Mouse (Mus musculus) cerebellum, postnatal 4 days (tissue): ENCODE measurements at regions not wholly inside any gene's neighbourhood (a gene's known extent, or its start where the extent isn't known, plus 50 kb on each side); places are given as distances from the start of the nearest gene placed in this dataset.
"Not testable (repeated sequence)": the region's sequence is repeated elsewhere in the genome, so short reads cannot be mapped to it uniquely, and the experiment has no call there.

ENCODE experiments used
- DNase-seq, 2 experiments: peaks; one replicate each; pipeline ENCODE4 v3.0.0; 2022; ENCODE audit warnings: low spot score in 2 of 2, mixed read lengths in 1 of 2

DNA sequence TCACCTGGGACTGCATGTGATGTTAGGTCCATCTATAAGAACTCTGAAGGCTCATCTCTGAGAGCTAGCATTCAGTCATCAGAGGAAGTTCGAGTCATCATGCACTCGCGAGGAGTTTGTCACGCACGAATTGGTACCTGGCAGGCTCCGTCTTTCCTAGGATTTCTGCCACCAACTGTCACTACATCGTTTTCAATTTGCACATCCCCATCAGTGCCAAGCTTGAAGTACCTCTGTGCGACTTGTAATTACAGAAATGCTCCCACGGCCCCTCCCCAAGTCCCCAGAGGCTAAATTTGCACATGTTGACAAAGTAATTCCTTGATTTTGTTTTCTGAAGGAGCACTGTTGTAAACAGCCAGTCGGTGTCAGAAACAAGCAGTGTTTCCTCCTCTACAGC is 372.2 kb upstream of the Id2 start:
- DNase-seq: peak in 1 of 2 experiments; percentile 45

GRCm38 (mm10) chr12:25467789-25468188 is 370.8 kb upstream of the Id2 start:
- DNase-seq: peak in 1 of 2 experiments; percentile 16

GRCm38 (mm10) chr12:25462690-25463089 is 365.8 kb upstream of the Id2 start:
- DNase-seq: not testable (repeated sequence)

DNA sequence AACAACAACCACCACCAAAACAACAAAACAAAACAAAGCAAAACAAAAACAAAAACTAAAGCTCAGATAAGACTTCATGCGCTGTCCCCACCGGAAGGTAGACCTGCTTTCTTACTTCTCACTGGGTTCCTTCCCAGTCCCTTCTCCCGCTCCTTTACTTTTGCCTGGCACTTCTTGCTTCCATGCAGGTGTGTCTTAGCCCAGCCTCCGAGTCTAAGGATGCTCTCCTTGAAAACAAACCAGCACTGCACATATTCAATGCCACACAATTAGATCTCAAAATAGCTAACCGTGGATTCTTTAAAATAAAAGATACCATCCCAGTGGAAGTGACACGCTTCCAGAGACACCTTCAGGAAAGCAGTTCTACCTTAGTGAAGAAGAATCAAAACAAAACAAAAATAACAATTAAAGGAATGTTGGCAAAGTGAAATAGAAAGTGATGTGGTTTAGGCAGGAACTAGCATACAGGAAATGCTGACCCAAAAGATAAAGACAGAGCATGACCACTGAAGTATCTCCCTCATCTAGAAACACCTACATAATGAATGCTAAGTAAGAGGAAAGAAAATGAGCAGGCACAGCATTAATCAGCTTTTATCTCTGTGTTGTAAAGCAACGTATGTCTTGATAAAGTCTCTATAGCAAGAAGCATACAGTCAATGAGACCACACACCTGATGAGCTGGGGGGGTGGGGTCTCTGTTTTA is 358.5 kb upstream of the Id2 start:
- DNase-seq: no peak

DNA sequence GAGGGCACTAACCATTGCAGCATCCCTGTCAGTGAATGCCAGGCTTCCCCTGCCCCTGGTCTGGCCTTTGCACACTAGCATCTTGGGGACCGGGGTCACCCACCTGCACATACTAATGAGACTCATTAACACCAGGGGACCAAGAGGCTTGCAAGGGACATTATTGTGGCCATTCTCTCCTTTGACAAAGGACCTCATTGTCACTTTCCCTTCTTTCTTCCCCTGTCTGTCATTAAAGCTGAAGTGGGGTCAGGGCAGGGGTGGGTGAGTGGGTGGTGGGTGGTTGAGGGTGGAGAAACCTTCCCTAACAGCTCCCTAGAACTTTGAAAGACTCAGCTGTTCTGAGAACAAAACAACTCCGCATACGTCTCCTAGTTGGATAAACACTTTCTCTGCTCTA is 356.4 kb upstream of the Id2 start:
- no peak for DNase-seq

GRCm38 (mm10) chr12:25451156-25451555 is 354.2 kb upstream of the Id2 start:
- no peak for DNase-seq

DNA sequence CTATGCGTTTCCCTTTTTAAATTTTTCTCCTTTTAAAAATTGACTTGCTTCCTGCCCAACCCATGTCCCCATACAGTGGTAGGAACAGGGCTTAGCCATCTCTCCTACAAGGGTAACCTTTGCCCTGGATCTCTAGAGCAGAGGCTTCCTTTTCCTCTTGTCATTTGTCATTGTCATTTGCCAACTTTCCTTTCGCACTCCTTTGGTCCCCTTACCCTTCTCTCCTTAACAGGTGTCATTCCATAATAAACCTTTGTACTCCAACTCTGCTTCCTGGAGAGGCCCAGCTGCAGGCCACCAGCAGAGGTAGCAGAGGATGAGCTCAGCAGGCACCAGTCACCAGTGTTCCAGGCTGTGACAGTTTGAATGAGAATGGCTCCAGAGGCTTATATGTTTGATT is 347.4 kb upstream of the Id2 start:
- no peak for DNase-seq

DNA sequence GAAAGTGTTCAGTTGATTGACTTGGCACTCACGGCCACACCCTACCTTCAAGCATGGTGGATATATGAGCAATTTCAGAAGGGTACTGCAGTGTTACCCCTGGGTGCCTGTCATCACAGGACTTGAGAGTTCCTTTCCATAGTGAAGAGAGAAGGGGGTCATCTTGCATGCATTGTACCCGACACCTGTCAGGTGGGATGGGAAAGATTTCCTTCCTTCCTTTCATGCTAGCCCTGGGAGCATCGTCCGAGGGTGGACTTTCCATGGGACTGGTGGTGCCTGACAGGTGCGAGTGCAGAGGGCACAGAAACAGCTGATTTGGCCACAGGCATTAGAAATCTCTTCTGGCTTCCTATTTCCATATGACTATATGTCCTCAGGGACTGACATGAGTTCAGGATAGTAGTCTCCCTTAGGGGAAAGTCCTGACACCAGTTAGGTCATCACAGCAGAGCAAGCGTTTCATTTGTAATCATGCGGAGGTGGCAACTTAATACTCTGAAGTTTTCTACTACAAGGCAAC is 342.1 kb upstream of the Id2 start:
- DNase-seq: no peak

GRCm38 (mm10) chr12:25438217-25439028 is 341.5 kb upstream of the Id2 start:
- no peak for DNase-seq

- no peak for DNase-seq
Observed at GRCm38 (mm10) chr12:25437556-25437955, 340.6 kb upstream of the Id2 start.

GRCm38 (mm10) chr12:25436220-25436911 is 339.4 kb upstream of the Id2 start:
- DNase-seq: no peak

- no peak for DNase-seq
Observed at GRCm38 (mm10) chr12:25432796-25433195, 335.9 kb upstream of the Id2 start.

GRCm38 (mm10) chr12:25430911-25431310 is 334.0 kb upstream of the Id2 start:
- DNase-seq: no peak

GRCm38 (mm10) chr12:25427911-25428642 is 331.1 kb upstream of the Id2 start:
- no peak for DNase-seq

GRCm38 (mm10) chr12:25417336-25417735 is 320.4 kb upstream of the Id2 start:
- no peak for DNase-seq

DNA sequence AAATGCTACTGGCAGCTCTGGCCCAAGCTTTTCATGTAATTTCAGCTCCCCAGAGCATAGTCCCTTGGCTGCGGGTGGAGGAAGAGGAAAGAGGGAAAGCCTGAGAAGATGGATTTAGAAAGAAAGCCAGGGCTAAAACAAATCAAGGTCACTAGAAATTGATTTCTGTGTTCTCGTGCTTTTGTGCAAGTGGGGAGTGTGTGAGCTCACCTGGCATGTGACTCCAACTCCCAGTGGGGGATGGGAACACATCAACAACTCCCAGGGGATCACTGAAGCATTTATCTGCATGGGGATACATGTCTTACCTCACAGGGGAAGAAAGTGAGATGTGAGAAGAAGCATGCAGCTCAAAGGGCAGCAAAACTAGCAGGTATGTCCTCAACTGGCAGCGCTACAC is 319.6 kb upstream of the Id2 start:
- no peak for DNase-seq

- DNase-seq: no peak
Observed at GRCm38 (mm10) chr12:25415641-25416040, 318.7 kb upstream of the Id2 start.

DNA sequence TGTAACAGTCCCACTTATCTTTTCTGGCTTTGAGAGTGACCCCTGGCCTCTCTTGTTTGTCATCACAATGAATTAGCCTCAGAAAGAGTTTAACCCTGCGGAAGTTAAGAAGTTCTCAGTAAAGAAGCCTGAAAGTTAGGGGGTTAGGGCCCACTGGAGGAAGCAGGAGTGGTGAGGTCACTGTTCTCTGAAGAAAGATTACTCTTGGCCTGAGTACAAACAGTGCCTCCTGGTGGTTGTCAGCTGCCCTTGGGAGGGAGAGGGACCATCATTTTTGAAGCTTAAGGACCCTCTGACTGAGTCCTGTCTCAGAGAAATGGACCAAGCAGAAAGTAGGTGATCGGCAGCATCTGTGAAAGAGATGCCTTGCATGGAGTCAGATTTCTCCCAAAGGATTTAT is 318.3 kb upstream of the Id2 start:
- DNase-seq: peak in 1 of 2 experiments; percentile 21

- DNase-seq: no peak
Observed at GRCm38 (mm10) chr12:25407301-25407700, 310.4 kb upstream of the Id2 start.

GRCm38 (mm10) chr12:25400326-25400725 is 303.4 kb upstream of the Id2 start:
- DNase-seq: no peak

- DNase-seq: no peak
Observed at GRCm38 (mm10) chr12:25398726-25399125, 301.8 kb upstream of the Id2 start.

GRCm38 (mm10) chr12:25394326-25394725 is 297.4 kb upstream of the Id2 start:
- DNase-seq: no peak
